Mouse (Mus musculus): ENCODE measurements around the gene Me3. TPM values are rescaled to one million over a fixed set of nuclear protein-coding genes. Genes with fewer than 3 reads are reported as not detected.
A peak's percentile ranks its signal among the peaks of the same experiment; 100 is the strongest.

Gene Me3
- polyA plus RNA-seq (2015; fragmentation: Nextera tagmentation; extraction: Ambion mirVana): 3.5 and 4.1 TPM in 2 replicates

GRCm38 (mm10) chr7:89632342-89633251 is at the start of gene Me3:
Gene Me3 (plus strand): TSS chr7:89632392.
- TF ChIP-seq CTCF (IDR thresholded peaks at IDR 0.05; ENCODE audit: low read depth): no peak
- H3K4me1 ChIP-seq (replicated peaks; ENCODE audit: control insufficient read depth, insufficient read depth, low read length): no peaks in the 10 kb centered on the region
- peak within 1 kb of the TSS; percentile 72 for H3K4me3 ChIP-seq (ENCODE audit: low read depth, low read length)
- 6% methylated on average over 49 of the region's 49 CpGs for WGBS
- ATAC-seq: peak; percentile 82
- peak within 1 kb of the TSS; percentile 61 for H3K9ac ChIP-seq (ENCODE audit: low read depth, low read length)
- peak within 1 kb of the TSS; percentile 99 for H3K4me2 ChIP-seq (replicated peaks; ENCODE audit: low read depth)
- no peaks in the 10 kb centered on the region for H3K27me3 ChIP-seq (replicated peaks; ENCODE audit: control insufficient read depth, insufficient read depth, low read length)
- H3K9me3 ChIP-seq (ENCODE audit: control insufficient read depth): no peaks in the 10 kb centered on the region
- no peaks in the 10 kb centered on the region for H3K36me3 ChIP-seq (ENCODE audit: control insufficient read depth, insufficient read depth)
- H3K27ac ChIP-seq (ENCODE audit: low read depth, low read length): no peak within 1 kb of the TSS

- no peak for ATAC-seq
- Histone ChIP-seq H3K9ac (ENCODE audit: low read depth, low read length) (no peak overlapping the region), H3K4me1 (replicated peaks; ENCODE audit: control insufficient read depth, insufficient read depth, low read length) (no peaks in the 10 kb centered on the region), H3K27me3 (replicated peaks; ENCODE audit: control insufficient read depth, insufficient read depth, low read length) (no peaks in the 10 kb centered on the region), H3K36me3 (ENCODE audit: control insufficient read depth, insufficient read depth) (no peaks in the 10 kb centered on the region), H3K27ac (ENCODE audit: low read depth, low read length) (no peak overlapping the region), H3K4me2 (replicated peaks; ENCODE audit: low read depth) (no peak overlapping the region), H3K4me3 (ENCODE audit: low read depth, low read length) (no peak overlapping the region), H3K9me3 (ENCODE audit: control insufficient read depth) (no peaks in the 10 kb centered on the region)
- WGBS: 61% methylated on average over 5 of the region's 5 CpGs
- no peak for TF ChIP-seq CTCF (IDR thresholded peaks at IDR 0.05; ENCODE audit: low read depth)
These were observed 42.2 kb upstream of the Me3 start for GRCm38 (mm10) chr7:89590039-89590438.

GRCm38 (mm10) chr7:89590542-89591251 is 41.5 kb upstream of the Me3 start:
- Histone ChIP-seq H3K9me3 (ENCODE audit: control insufficient read depth) (no peaks in the 10 kb centered on the region), H3K27me3 (replicated peaks; ENCODE audit: control insufficient read depth, insufficient read depth, low read length) (no peaks in the 10 kb centered on the region), H3K9ac (ENCODE audit: low read depth, low read length) (no peak overlapping the region), H3K4me1 (replicated peaks; ENCODE audit: control insufficient read depth, insufficient read depth, low read length) (no peaks in the 10 kb centered on the region), H3K27ac (ENCODE audit: low read depth, low read length) (no peak overlapping the region), H3K4me2 (replicated peaks; ENCODE audit: low read depth) (no peak overlapping the region), H3K36me3 (ENCODE audit: control insufficient read depth, insufficient read depth) (no peaks in the 10 kb centered on the region), H3K4me3 (ENCODE audit: low read depth, low read length) (no peak overlapping the region)
- TF ChIP-seq CTCF (IDR thresholded peaks at IDR 0.05; ENCODE audit: low read depth): no peak
- no peak for ATAC-seq
- WGBS: 75% methylated on average over 3 of the region's 3 CpGs

GRCm38 (mm10) chr7:89595813-89596212 is 36.4 kb upstream of the Me3 start:
- no peaks in the 10 kb centered on the region for H3K4me1 ChIP-seq (replicated peaks; ENCODE audit: control insufficient read depth, insufficient read depth, low read length)
- TF ChIP-seq CTCF (IDR thresholded peaks at IDR 0.05; ENCODE audit: low read depth): no peak
- no peak overlapping the region for H3K27ac ChIP-seq (ENCODE audit: low read depth, low read length)
- 88% methylated on average over 2 of the region's 2 CpGs for WGBS
- H3K27me3 ChIP-seq (replicated peaks; ENCODE audit: control insufficient read depth, insufficient read depth, low read length): no peaks in the 10 kb centered on the region
- no peak overlapping the region for H3K4me2 ChIP-seq (replicated peaks; ENCODE audit: low read depth)
- H3K36me3 ChIP-seq (ENCODE audit: control insufficient read depth, insufficient read depth): no peaks in the 10 kb centered on the region
- H3K9me3 ChIP-seq (ENCODE audit: control insufficient read depth): no peaks in the 10 kb centered on the region
- H3K9ac ChIP-seq (ENCODE audit: low read depth, low read length): no peak overlapping the region
- H3K4me3 ChIP-seq (ENCODE audit: low read depth, low read length): no peak overlapping the region
- ATAC-seq: no peak

GRCm38 (mm10) chr7:89605589-89606536 is 26.3 kb upstream of the Me3 start:
- TF ChIP-seq CTCF (IDR thresholded peaks at IDR 0.05; ENCODE audit: low read depth): no peak
- Histone ChIP-seq H3K9ac (ENCODE audit: low read depth, low read length) (no peak overlapping the region), H3K4me3 (ENCODE audit: low read depth, low read length) (no peak overlapping the region), H3K36me3 (ENCODE audit: control insufficient read depth, insufficient read depth) (no peaks in the 10 kb centered on the region), H3K27me3 (replicated peaks; ENCODE audit: control insufficient read depth, insufficient read depth, low read length) (no peaks in the 10 kb centered on the region), H3K4me2 (replicated peaks; ENCODE audit: low read depth) (no peak overlapping the region), H3K27ac (ENCODE audit: low read depth, low read length) (no peak overlapping the region), H3K9me3 (ENCODE audit: control insufficient read depth) (no peaks in the 10 kb centered on the region), H3K4me1 (replicated peaks; ENCODE audit: control insufficient read depth, insufficient read depth, low read length) (no peaks in the 10 kb centered on the region)
- no peak for ATAC-seq
- 80% methylated on average over 8 of the region's 8 CpGs for WGBS

All from intestine, postnatal 0 days (tissue).